Mouse (Mus musculus): ENCODE measurements around the gene Cirbp.

- TF ChIP-seq CTCF (IDR thresholded peaks at IDR 0.05; ENCODE audit: borderline replicate concordance, control insufficient read depth, extremely low read depth, insufficient read depth, low read length, poor library complexity), result no peak
- no peak for TF ChIP-seq POLR2A (IDR thresholded peaks at IDR 0.05; ENCODE audit: control insufficient read depth, extremely low read depth, insufficient read depth, low read length, poor library complexity)
Observed at GRCm38 (mm10) chr10:80175536-80176269, 9.9 kb downstream of the Cirbp start.
